Mouse (Mus musculus): ENCODE data around the gene Knstrn. TPM values are rescaled to one million over a fixed set of nuclear protein-coding genes. Genes with fewer than 3 reads are reported as not detected.

Knstrn gene
- polyA plus RNA-seq, 1 experiment from 2014 or later, result 119 TPM

- no peak for ATAC-seq (ENCODE audit: low FRiP score, low TSS enrichment)
Observed at GRCm38 (mm10) chr2:118776295-118776694, 37.5 kb upstream of the Knstrn start.

GRCm38 (mm10) chr2:118778418-118778817, 35.4 kb upstream of the Knstrn start:
- Histone ChIP-seq H3K36me3 (ENCODE audit: insufficient read depth, low read length) (no peaks in the 10 kb centered on the region), H3K27ac (ENCODE audit: low read length) (no peak overlapping the region), H3K27me3 (ENCODE audit: insufficient read depth, low read length) (peaks cover 10% of the 10 kb centered on the region; the same call in 1 of the 2 replicates), H3K9ac (replicated peaks; ENCODE audit: low read length) (no peak overlapping the region), H3K4me2 (replicated peaks; ENCODE audit: low read depth, low read length) (no peak overlapping the region), H3K4me1 (ENCODE audit: insufficient read depth, low read length) (peaks cover 4% of the 10 kb centered on the region), H3K9me3 (ENCODE audit: low read length) (no peaks in the 10 kb centered on the region), H3K4me3 (ENCODE audit: low read length) (no peak overlapping the region)
- no peak for ATAC-seq (ENCODE audit: low FRiP score, low TSS enrichment)
- 64% methylated on average over 4 of the region's 4 CpGs for WGBS

More at GRCm38 (mm10) chr2:118776295-118776694, 37.5 kb upstream of the Knstrn start:
- WGBS, result 81% methylated on average over 2 of the region's 2 CpGs
- Histone ChIP-seq H3K27me3 (ENCODE audit: insufficient read depth, low read length) (peaks cover 10% of the 10 kb centered on the region; the same call in 1 of the 2 replicates), H3K36me3 (ENCODE audit: insufficient read depth, low read length) (no peaks in the 10 kb centered on the region), H3K4me1 (ENCODE audit: insufficient read depth, low read length) (peaks cover 4% of the 10 kb centered on the region), H3K9ac (replicated peaks; ENCODE audit: low read length) (no peak overlapping the region), H3K27ac (ENCODE audit: low read length) (no peak overlapping the region), H3K4me3 (ENCODE audit: low read length) (no peak overlapping the region), H3K4me2 (replicated peaks; ENCODE audit: low read depth, low read length) (no peak overlapping the region), H3K9me3 (ENCODE audit: low read length) (no peaks in the 10 kb centered on the region)

DNA sequence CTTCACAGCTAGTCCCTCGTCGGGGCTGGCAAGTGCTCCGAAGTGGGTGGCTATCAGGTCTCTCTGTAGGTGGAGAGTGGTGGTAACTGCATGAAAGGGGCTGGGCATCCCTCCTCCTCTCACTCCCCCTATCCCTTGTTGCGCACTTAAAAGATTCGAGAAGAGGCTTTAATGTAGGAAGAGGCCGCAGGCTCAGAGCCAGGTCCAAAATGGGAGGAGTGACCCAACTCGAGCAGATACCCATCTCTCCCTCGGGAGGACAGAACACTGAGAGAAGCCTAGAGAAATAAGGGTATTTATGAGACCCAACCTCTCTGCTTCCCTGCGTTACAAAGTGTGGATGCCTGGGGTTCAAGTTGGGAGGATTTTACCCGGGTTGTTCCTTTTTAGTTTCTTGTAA, 34.7 kb upstream of the Knstrn start:
- Histone ChIP-seq H3K27ac (ENCODE audit: low read length) (no peak overlapping the region), H3K9me3 (ENCODE audit: low read length) (no peaks in the 10 kb centered on the region), H3K27me3 (ENCODE audit: insufficient read depth, low read length) (peaks cover 10% of the 10 kb centered on the region; the same call in 1 of the 2 replicates), H3K4me3 (ENCODE audit: low read length) (peak overlapping the region; percentile 41), H3K4me2 (replicated peaks; ENCODE audit: low read depth, low read length) (peak overlapping the region; percentile 61), H3K4me1 (ENCODE audit: insufficient read depth, low read length) (peaks cover 4% of the 10 kb centered on the region), H3K36me3 (ENCODE audit: insufficient read depth, low read length) (no peaks in the 10 kb centered on the region), H3K9ac (replicated peaks; ENCODE audit: low read length) (peak overlapping the region; percentile 7; the same call in 1 of the 2 replicates)
- WGBS, result 5% methylated on average over 10 of the region's 10 CpGs
- no peak for ATAC-seq (ENCODE audit: low FRiP score, low TSS enrichment)

DNA sequence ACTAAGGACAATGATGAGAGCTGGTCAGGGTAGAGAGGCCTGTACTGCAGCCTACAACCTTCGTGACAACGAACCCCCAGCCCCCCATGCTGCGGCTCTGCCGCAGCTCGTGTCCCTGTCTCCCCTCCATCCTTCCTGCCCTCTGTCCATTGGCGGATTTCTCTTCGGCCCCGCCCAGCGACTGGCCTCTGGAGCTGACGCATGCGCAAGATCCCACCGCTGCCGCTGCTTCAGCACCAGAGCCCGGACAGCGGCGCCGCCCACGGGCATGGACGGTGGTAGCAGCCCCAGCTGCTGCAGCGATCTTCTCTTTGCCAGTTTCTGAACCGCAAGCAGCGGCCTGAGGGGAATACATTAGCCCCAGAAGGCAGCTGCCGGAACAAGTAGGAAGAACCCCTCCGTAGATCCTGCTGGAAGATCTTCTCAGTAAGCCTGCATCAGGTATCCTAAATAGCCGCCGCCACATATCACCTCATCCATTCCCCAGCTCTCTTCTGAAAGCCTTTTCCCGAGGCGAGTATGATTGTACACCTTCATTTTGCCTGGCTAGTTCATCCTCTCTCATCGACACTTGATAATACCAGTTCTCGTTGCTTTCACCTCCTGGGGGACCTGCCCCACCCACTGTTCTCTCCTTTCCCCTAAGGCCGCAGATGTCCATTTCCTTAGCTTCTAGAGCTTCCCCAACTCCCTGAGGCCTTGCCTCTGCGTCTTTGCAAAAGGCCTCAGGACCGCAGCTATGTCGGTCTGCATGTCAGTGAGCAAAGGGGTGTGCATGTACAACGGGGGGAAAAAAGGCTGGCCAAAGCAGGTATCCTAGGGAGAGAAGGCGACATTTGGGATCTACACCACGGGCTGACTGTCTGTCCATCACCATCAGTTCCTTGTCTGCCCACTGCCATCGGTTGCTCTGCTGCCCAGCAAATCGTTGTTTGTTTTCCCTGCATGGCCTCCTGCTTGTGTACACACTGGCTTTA, 34.0 kb upstream of the Knstrn start, which contains the start of gene Disp2:
Gene Disp2 (plus strand): TSS at position 216 of the 977 bp plus-strand sequence.
- H3K4me1 ChIP-seq (ENCODE audit: insufficient read depth, low read length), result peaks cover 4% of the 10 kb centered on the region
- H3K4me3 ChIP-seq (ENCODE audit: low read length), result peak within 1 kb of the TSS; percentile 41
- no peak within 1 kb of the TSS for H3K27ac ChIP-seq (ENCODE audit: low read length)
- WGBS, result 13% methylated on average over 39 of the region's 39 CpGs
- peak within 1 kb of the TSS; percentile 61 for H3K4me2 ChIP-seq (replicated peaks; ENCODE audit: low read depth, low read length)
- ATAC-seq (ENCODE audit: low FRiP score, low TSS enrichment), result peak; percentile 83
- H3K36me3 ChIP-seq (ENCODE audit: insufficient read depth, low read length), result no peaks in the 10 kb centered on the region
- no peaks in the 10 kb centered on the region for H3K9me3 ChIP-seq (ENCODE audit: low read length)
- H3K9ac ChIP-seq (replicated peaks; ENCODE audit: low read length), result peak within 1 kb of the TSS; percentile 7; the same call in 1 of the 2 replicates
- peaks cover 10% of the 10 kb centered on the region; the same call in 1 of the 2 replicates for H3K27me3 ChIP-seq (ENCODE audit: insufficient read depth, low read length)

- 46% methylated on average over 1 of the region's 1 CpGs for WGBS
- ATAC-seq (ENCODE audit: low FRiP score, low TSS enrichment), result no peak
- Histone ChIP-seq H3K27ac (ENCODE audit: low read length) (no peak overlapping the region), H3K4me2 (replicated peaks; ENCODE audit: low read depth, low read length) (no peak overlapping the region), H3K9ac (replicated peaks; ENCODE audit: low read length) (no peak overlapping the region), H3K9me3 (ENCODE audit: low read length) (no peaks in the 10 kb centered on the region), H3K36me3 (ENCODE audit: insufficient read depth, low read length) (no peaks in the 10 kb centered on the region), H3K4me1 (ENCODE audit: insufficient read depth, low read length) (peaks cover 4% of the 10 kb centered on the region), H3K27me3 (ENCODE audit: insufficient read depth, low read length) (peaks cover 10% of the 10 kb centered on the region; the same call in 1 of the 2 replicates), H3K4me3 (ENCODE audit: low read length) (no peak overlapping the region)
Observed at GRCm38 (mm10) chr2:118781115-118781514, 32.7 kb upstream of the Knstrn start.

- WGBS, result 61% methylated on average over 4 of the region's 4 CpGs
- Histone ChIP-seq H3K9ac (replicated peaks; ENCODE audit: low read length) (no peak overlapping the region), H3K4me3 (ENCODE audit: low read length) (no peak overlapping the region), H3K4me2 (replicated peaks; ENCODE audit: low read depth, low read length) (no peak overlapping the region), H3K4me1 (ENCODE audit: insufficient read depth, low read length) (peaks cover 4% of the 10 kb centered on the region), H3K27me3 (ENCODE audit: insufficient read depth, low read length) (peaks cover 10% of the 10 kb centered on the region; the same call in 1 of the 2 replicates), H3K9me3 (ENCODE audit: low read length) (no peaks in the 10 kb centered on the region), H3K36me3 (ENCODE audit: insufficient read depth, low read length) (no peaks in the 10 kb centered on the region), H3K27ac (ENCODE audit: low read length) (no peak overlapping the region)
- ATAC-seq (ENCODE audit: low FRiP score, low TSS enrichment), result no peak
Observed at GRCm38 (mm10) chr2:118782303-118782702, 31.5 kb upstream of the Knstrn start.

GRCm38 (mm10) chr2:118783093-118783492, 30.7 kb upstream of the Knstrn start:
- H3K27ac ChIP-seq (ENCODE audit: low read length), result no peak overlapping the region
- H3K9ac ChIP-seq (replicated peaks; ENCODE audit: low read length), result no peak overlapping the region
- H3K27me3 ChIP-seq (ENCODE audit: insufficient read depth, low read length), result peaks cover 10% of the 10 kb centered on the region; the same call in 1 of the 2 replicates
- no peak overlapping the region for H3K4me2 ChIP-seq (replicated peaks; ENCODE audit: low read depth, low read length)
- ATAC-seq (ENCODE audit: low FRiP score, low TSS enrichment), result no peak
- WGBS, result 55% methylated on average over 5 of the region's 5 CpGs
- no peaks in the 10 kb centered on the region for H3K9me3 ChIP-seq (ENCODE audit: low read length)
- peaks cover 4% of the 10 kb centered on the region for H3K4me1 ChIP-seq (ENCODE audit: insufficient read depth, low read length)
- no peak overlapping the region for H3K4me3 ChIP-seq (ENCODE audit: low read length)
- H3K36me3 ChIP-seq (ENCODE audit: insufficient read depth, low read length), result no peaks in the 10 kb centered on the region

DNA sequence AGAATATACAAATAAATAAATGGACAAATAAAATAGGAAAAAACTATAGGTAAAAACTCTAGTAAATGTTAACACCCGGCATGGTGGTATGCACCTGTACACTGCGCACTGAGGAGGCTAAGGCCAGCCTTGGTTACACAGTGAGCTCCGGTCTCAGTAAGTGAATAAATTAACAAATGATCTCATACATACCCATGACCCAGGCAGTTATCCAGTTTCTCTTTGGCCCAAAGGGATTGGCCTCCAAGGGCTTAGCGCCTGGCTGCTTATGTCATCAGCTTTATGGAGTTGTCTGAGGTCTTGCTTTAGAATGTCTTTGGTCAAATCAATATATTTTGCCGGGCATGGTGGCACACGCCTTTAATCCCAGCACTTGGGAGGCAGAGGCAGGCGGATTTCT, 30.1 kb upstream of the Knstrn start:
- no peaks in the 10 kb centered on the region for H3K36me3 ChIP-seq (ENCODE audit: insufficient read depth, low read length)
- peaks cover 4% of the 10 kb centered on the region for H3K4me1 ChIP-seq (ENCODE audit: insufficient read depth, low read length)
- H3K9me3 ChIP-seq (ENCODE audit: low read length), result no peaks in the 10 kb centered on the region
- 87% methylated on average over 7 of the region's 7 CpGs for WGBS
- no peak overlapping the region for H3K27ac ChIP-seq (ENCODE audit: low read length)
- H3K27me3 ChIP-seq (ENCODE audit: insufficient read depth, low read length), result peaks cover 10% of the 10 kb centered on the region; the same call in 1 of the 2 replicates
- H3K4me2 ChIP-seq (replicated peaks; ENCODE audit: low read depth, low read length), result no peak overlapping the region
- no peak overlapping the region for H3K9ac ChIP-seq (replicated peaks; ENCODE audit: low read length)
- no peak overlapping the region for H3K4me3 ChIP-seq (ENCODE audit: low read length)
- no peak for ATAC-seq (ENCODE audit: low FRiP score, low TSS enrichment)

DNA sequence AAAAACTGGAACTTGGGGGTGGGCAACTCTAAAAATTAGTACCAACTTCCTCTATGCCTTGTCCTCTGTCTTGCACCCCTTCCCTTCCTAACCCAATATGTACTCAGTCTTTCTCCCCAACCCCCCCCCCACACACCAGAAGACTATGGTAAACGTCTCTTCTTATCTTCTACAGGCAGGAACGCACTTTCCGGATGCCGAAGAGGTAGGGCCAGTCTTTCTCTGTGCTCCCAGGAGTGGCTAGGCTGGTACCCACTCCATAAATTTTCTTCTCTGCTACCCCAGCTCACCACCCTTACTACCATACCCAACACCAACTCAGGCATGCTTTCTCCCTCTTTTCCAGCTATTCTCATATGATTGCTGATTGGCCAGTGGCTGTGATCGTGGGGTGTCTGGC, 27.3 kb upstream of the Knstrn start:
- no peaks in the 10 kb centered on the region for H3K9me3 ChIP-seq (ENCODE audit: low read length)
- peaks cover 11% of the 10 kb centered on the region; the same call in 1 of the 2 replicates for H3K27me3 ChIP-seq (ENCODE audit: insufficient read depth, low read length)
- no peak overlapping the region for H3K4me3 ChIP-seq (ENCODE audit: low read length)
- no peaks in the 10 kb centered on the region for H3K36me3 ChIP-seq (ENCODE audit: insufficient read depth, low read length)
- no peak overlapping the region for H3K27ac ChIP-seq (ENCODE audit: low read length)
- H3K9ac ChIP-seq (replicated peaks; ENCODE audit: low read length), result no peak overlapping the region
- no peak for ATAC-seq (ENCODE audit: low FRiP score, low TSS enrichment)
- 92% methylated on average over 5 of the region's 5 CpGs for WGBS
- H3K4me2 ChIP-seq (replicated peaks; ENCODE audit: low read depth, low read length), result no peak overlapping the region
- no peaks in the 10 kb centered on the region for H3K4me1 ChIP-seq (ENCODE audit: insufficient read depth, low read length)

- Histone ChIP-seq H3K4me3 (ENCODE audit: low read length) (no peak overlapping the region), H3K27ac (ENCODE audit: low read length) (no peak overlapping the region), H3K4me1 (ENCODE audit: insufficient read depth, low read length) (no peaks in the 10 kb centered on the region), H3K4me2 (replicated peaks; ENCODE audit: low read depth, low read length) (no peak overlapping the region), H3K36me3 (ENCODE audit: insufficient read depth, low read length) (no peaks in the 10 kb centered on the region), H3K9me3 (ENCODE audit: low read length) (no peaks in the 10 kb centered on the region), H3K27me3 (ENCODE audit: insufficient read depth, low read length) (0 out of 2 replicates have a peak, but pooled peaks cover 11% of the 10 kb centered on the region), H3K9ac (replicated peaks; ENCODE audit: low read length) (no peak overlapping the region)
- 88% methylated on average over 11 of the region's 11 CpGs for WGBS
- no peak for ATAC-seq (ENCODE audit: low FRiP score, low TSS enrichment)
Observed at GRCm38 (mm10) chr2:118789501-118789900, 24.3 kb upstream of the Knstrn start.

Data from kidney, embryonic 16.5 days (tissue).